Mouse (Mus musculus): ENCODE data around the gene Dtd1.

Gene Dtd1

GRCm38 (mm10) chr2:144640101-144640500 lies 40.4 kb downstream of the Dtd1 start:
- DNase-seq (ENCODE audit: low read depth), result no peak

GRCm38 (mm10) chr2:144641991-144642390 lies 42.3 kb downstream of the Dtd1 start:
- no peak for DNase-seq (ENCODE audit: low read depth)

- no peak for DNase-seq (ENCODE audit: low read depth)
Observed at GRCm38 (mm10) chr2:144646360-144646759, 46.7 kb downstream of the Dtd1 start.

- no peak for DNase-seq (ENCODE audit: low read depth)
Observed at GRCm38 (mm10) chr2:144647151-144647550, 47.5 kb downstream of the Dtd1 start.

- DNase-seq (ENCODE audit: low read depth), result no peak
Observed at GRCm38 (mm10) chr2:144649960-144650359, 50.3 kb downstream of the Dtd1 start.

GRCm38 (mm10) chr2:144652841-144653240 lies 53.1 kb downstream of the Dtd1 start:
- no peak for DNase-seq (ENCODE audit: low read depth)

- DNase-seq (ENCODE audit: low read depth), result no peak
Observed at GRCm38 (mm10) chr2:144655307-144655706, 55.6 kb downstream of the Dtd1 start.

GRCm38 (mm10) chr2:144668507-144668906 lies 68.8 kb downstream of the Dtd1 start:
- no peak for DNase-seq (ENCODE audit: low read depth)

GRCm38 (mm10) chr2:144670289-144670930 lies 70.7 kb downstream of the Dtd1 start:
- no peak for DNase-seq (ENCODE audit: low read depth)

GRCm38 (mm10) chr2:144672397-144672796 lies 72.7 kb downstream of the Dtd1 start:
- no peak for DNase-seq (ENCODE audit: low read depth)

- DNase-seq (ENCODE audit: low read depth), result no peak
Observed at GRCm38 (mm10) chr2:144676546-144677228, 77.0 kb downstream of the Dtd1 start.

GRCm38 (mm10) chr2:144677229-144677571 lies 77.5 kb downstream of the Dtd1 start:
- no peak for DNase-seq (ENCODE audit: low read depth)

- DNase-seq (ENCODE audit: low read depth), result no peak
Observed at GRCm38 (mm10) chr2:144678779-144679178, 79.1 kb downstream of the Dtd1 start.

GRCm38 (mm10) chr2:144679394-144679793 lies 79.7 kb downstream of the Dtd1 start:
- DNase-seq (ENCODE audit: low read depth), result no peak

- no peak for DNase-seq (ENCODE audit: low read depth)
Observed at GRCm38 (mm10) chr2:144692219-144692732, 92.6 kb downstream of the Dtd1 start.

GRCm38 (mm10) chr2:144692777-144693176 lies 93.1 kb downstream of the Dtd1 start:
- DNase-seq (ENCODE audit: low read depth), result no peak

GRCm38 (mm10) chr2:144694923-144695322 lies 95.2 kb downstream of the Dtd1 start:
- no peak for DNase-seq (ENCODE audit: low read depth)

- no peak for DNase-seq (ENCODE audit: low read depth)
Observed at GRCm38 (mm10) chr2:144698046-144698445, 98.3 kb downstream of the Dtd1 start.

- DNase-seq (ENCODE audit: low read depth), result no peak
Observed at GRCm38 (mm10) chr2:144700608-144701007, 100.9 kb downstream of the Dtd1 start.

GRCm38 (mm10) chr2:144701415-144702149 lies 101.9 kb downstream of the Dtd1 start:
- no peak for DNase-seq (ENCODE audit: low read depth)

GRCm38 (mm10) chr2:144709285-144709684 lies 109.6 kb downstream of the Dtd1 start:
- no peak for DNase-seq (ENCODE audit: low read depth)

GRCm38 (mm10) chr2:144709704-144710103 lies 110.0 kb downstream of the Dtd1 start:
- DNase-seq (ENCODE audit: low read depth), result no peak

GRCm38 (mm10) chr2:144714596-144714995 lies 114.9 kb downstream of the Dtd1 start:
- DNase-seq (ENCODE audit: low read depth), result no peak
